Mouse (Mus musculus) frontal cortex, adult 2 months (tissue): ENCODE data around the gene Olfr1110. TPM values are rescaled to one million over a fixed set of nuclear protein-coding genes. Genes with fewer than 3 reads are reported as not detected.
"Not testable (repeated sequence)": the region's sequence is repeated elsewhere in the genome, so short reads cannot be mapped to it uniquely, and the experiment has no call there.

ENCODE experiments used
- DNase-seq, 2 experiments: peaks; one replicate each; pipeline ENCODE4 v3.0.0; 2022; ENCODE audit warnings: low spot score in 1 of 2; ENCODE audit errors: extremely low spot score in 1 of 2
- polyA plus RNA-seq: library from polyadenylated mRNA; depleted of rRNA; stranded (reverse); fragments of >200 nt; gene quantifications from 2 replicates; pipeline ENCODE4 v1.2.3, GENCODE M21; 2012; rRNA removed

The Olfr1110 gene
- 0.04 TPM in 1 of 2 replicates, not detected in the other for polyA plus RNA-seq

DNA sequence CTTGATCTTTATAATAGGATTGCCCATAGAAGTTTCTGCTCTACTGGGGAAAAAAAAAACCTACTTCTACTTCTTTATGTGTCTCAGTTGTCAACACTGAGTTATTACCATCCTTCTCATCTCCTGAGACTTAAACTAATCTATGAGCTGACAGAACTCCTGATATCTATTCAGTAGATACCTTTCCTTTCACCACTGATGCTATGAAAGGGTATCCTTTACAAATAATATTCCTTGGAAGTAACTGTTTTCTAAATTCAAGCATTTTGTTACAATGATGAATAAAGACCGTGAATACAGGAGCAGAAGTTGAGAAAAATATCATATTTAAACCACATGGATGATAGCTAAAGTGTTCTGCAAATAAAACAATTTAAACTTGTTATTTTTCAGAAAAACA lies at the start of gene Olfr1110:
TSS of gene Olfr1110 (minus strand) at position 101 of the 400 bp plus-strand sequence.
- DNase-seq = no peak

DNA sequence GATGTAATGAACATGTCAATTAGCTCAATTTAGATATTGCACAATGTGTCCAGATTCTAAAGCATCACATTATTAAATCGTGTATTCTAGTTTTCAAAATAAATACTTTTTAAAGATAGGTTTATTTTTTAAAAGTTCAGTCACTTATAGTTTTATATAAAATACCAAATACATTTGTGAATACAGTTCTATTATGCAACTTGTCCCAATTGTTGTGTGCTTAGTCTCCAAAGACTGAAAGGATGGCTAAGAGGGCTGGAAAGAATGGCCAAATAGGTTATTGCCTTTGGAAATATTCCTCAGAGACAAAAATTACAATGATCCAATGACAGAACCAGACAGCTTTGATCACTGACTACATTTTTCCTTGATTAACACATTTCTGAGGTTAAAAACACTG lies 47.4 kb upstream of the Olfr1110 start, which contains the start of gene Olfr1112:
TSS of gene Olfr1112 (plus strand) at position 301 of the 400 bp plus-strand sequence.
- DNase-seq = no peak

DNA sequence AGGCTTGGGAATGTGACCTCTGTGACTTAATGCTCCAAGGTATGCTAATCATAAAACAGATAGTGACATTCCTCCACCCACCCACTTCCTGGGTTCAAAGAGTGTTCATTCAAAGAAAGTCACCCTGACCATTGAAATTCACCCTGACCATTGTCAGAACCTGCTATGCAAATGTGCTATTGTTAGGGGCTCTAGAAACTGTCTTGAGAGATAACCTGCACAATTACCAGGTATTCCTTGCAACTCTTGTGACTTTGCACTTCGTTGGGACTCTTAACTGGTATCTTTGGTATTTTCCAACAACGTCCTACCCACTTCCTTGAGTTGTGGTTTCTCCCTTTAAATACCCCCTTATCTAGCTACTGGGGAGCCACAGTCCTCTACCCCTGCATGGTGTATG lies 27.6 kb upstream of the Olfr1110 start:
- DNase-seq = not testable (repeated sequence)

DNA sequence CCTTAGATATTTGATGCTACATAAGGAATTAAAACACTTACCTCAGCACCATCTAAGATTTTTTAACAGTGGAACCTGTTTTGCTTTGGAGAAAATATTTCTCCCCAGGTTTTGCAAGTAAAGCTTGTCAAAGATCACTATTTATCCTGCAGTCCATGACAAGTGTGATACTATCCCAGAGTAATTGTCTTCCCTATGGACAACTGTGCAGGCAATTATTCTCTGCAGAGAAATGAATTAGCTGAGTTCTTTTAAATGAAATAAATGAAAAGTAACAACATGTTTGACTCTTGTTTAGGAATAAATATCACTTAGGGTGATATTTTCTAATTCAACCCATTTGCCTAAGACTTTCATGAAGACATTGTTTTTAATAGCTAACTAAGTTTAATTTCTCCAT lies 12.4 kb upstream of the Olfr1110 start, which contains the start of gene Olfr1111:
TSS of gene Olfr1111 (minus strand) at position 101 of the 400 bp plus-strand sequence.
- DNase-seq = no peak

DNA sequence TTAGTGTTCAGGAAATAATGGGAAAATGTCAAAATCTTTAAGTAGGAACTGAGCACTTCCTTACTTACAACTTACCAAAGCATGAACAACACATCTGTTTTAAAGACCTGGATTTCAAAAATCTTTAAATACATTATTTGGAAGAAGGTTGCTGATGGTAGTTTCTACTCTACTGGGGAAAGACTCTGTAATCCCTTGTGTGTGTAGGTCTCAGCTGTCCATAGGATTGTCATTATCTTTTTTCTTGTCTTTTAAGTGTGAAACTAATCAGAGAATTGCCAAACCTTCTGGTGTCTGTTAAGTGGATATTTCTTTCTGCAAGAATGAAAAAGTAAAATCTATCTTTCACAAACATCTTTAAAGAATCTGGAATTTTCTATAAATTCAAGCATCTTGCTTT lies 25.6 kb downstream of the Olfr1110 start, which contains the start of gene Olfr259:
TSS of gene Olfr259 (minus strand) at position 101 of the 400 bp plus-strand sequence.
- no peak for DNase-seq

DNA sequence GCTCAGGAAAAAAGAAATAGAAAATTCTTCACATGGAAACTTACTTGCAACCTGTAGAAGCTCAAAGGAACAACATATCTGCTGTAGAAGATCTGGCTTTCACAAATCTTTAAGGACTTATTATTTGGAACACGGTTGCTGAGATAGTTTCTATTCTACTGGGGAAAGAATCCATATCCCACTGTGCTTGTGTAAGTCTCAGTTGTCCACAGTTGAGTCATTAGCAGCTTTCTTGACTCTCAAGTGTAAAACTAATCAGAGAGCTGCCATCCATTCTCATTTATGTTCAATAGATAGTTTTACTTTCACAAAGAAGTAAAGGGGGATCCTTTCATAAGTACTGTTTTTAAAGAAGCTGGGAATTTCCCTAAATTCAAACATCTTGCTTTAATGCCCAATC lies 44.2 kb downstream of the Olfr1110 start, which contains the start of gene Olfr1109:
TSS of gene Olfr1109 (minus strand) at position 101 of the 400 bp plus-strand sequence.
- DNase-seq = no peak

Other genes with a start within 250 kb of the Olfr1110 start
- not detected in 2 replicates for gene Olfr1097, start 248.1 kb downstream of the Olfr1110 start, polyA plus RNA-seq
- gene Olfr1098, start 215.8 kb downstream of the Olfr1110 start, polyA plus RNA-seq = not detected in 2 replicates
- gene Olfr1099, start 179.6 kb downstream of the Olfr1110 start, polyA plus RNA-seq = not detected in 2 replicates
- not detected in 2 replicates for gene Olfr1100, start 160.3 kb downstream of the Olfr1110 start, polyA plus RNA-seq
- gene Olfr1101, start 149.1 kb downstream of the Olfr1110 start, polyA plus RNA-seq = not detected in 2 replicates
- gene Olfr1102, start 141.9 kb downstream of the Olfr1110 start, polyA plus RNA-seq = not detected in 2 replicates
- gene Olfr1104, start 113.2 kb downstream of the Olfr1110 start, polyA plus RNA-seq = 0.15 TPM in 1 of 2 replicates, not detected in the other
- gene Olfr1105, start 103.8 kb downstream of the Olfr1110 start, polyA plus RNA-seq = not detected in 2 replicates
- gene Olfr1106, start 88.0 kb downstream of the Olfr1110 start, polyA plus RNA-seq = 0.23 TPM in 1 of 2 replicates, not detected in the other
- not detected in 2 replicates for gene Olfr1107, start 64.5 kb downstream of the Olfr1110 start, polyA plus RNA-seq
- not detected in 2 replicates for gene Olfr1109, start 44.3 kb downstream of the Olfr1110 start, polyA plus RNA-seq
- gene Olfr259, start 25.7 kb downstream of the Olfr1110 start, polyA plus RNA-seq = not detected in 2 replicates
- not detected in 2 replicates for gene Olfr1111, start 12.3 kb upstream of the Olfr1110 start, polyA plus RNA-seq
- gene Olfr1112, start 47.5 kb upstream of the Olfr1110 start, polyA plus RNA-seq = not detected in 2 replicates
- gene Olfr1113, start 68.7 kb upstream of the Olfr1110 start, polyA plus RNA-seq = not detected in 2 replicates
- not detected in 2 replicates for gene Olfr1115, start 107.7 kb upstream of the Olfr1110 start, polyA plus RNA-seq
- gene Olfr1116, start 127.2 kb upstream of the Olfr1110 start, polyA plus RNA-seq = not detected in 2 replicates
- not detected in 2 replicates for gene Olfr1118, start 167.3 kb upstream of the Olfr1110 start, polyA plus RNA-seq
- not detected in 2 replicates for gene Olfr1120, start 214.5 kb upstream of the Olfr1110 start, polyA plus RNA-seq
- gene Olfr1121, start 229.6 kb upstream of the Olfr1110 start, polyA plus RNA-seq = not detected in 2 replicates
- not detected in 2 replicates for gene Olfr1122, start 245.5 kb upstream of the Olfr1110 start, polyA plus RNA-seq